Mouse (Mus musculus): ENCODE results near the gene Stat6.

Gene Stat6

DNA sequence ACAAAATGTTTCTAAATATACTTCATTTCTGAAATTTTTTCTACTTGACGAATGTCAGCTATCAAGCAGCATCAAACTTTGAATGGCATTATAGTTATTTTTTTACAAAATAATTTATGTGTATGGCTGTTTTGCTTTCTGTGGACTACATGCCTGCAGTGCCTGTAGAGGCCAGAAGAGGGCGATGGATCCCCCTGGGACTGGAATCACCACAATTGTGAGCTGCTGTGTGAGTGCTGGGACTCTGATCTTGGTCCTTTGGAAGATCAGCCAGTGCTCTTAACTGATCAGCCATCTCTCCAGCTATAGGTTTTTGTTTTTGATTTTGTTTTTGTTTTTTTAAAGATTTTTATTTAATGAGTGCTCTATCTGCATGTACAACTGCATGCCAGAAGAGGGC, 28.5 kb downstream of the Stat6 start:
- DNase-seq (ENCODE audit: low read depth, low spot score), result peak; percentile 63

DNA sequence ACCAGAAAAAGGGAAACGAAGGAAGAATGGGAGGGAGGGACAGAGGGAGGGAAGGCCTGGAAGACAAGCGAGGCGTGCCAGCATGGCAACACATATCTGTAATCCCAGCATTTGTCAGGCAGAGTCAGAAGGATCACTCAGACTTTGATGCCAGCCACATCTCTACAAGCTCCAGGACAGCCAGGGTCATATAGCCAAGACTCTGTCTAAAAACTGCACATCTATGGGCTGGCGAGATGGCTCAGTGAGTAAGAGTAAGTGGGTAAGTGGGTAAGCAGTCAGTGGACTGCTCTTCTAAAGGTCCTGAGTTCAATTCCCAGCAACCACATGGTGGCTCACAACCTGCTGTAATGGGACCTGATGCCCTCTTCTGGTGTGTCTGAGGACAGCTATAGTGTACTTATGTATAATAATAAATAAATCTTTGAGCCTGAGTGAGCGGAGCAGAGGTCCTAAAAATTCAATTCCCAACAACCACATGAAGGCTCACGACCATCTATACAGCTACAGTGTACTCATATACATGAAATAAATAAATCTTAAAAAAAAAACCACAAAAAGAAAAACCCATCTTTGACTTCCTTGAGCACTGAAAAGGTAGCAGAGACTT, 31.4 kb downstream of the Stat6 start:
- DNase-seq (ENCODE audit: low read depth, low spot score), result no peak

DNA sequence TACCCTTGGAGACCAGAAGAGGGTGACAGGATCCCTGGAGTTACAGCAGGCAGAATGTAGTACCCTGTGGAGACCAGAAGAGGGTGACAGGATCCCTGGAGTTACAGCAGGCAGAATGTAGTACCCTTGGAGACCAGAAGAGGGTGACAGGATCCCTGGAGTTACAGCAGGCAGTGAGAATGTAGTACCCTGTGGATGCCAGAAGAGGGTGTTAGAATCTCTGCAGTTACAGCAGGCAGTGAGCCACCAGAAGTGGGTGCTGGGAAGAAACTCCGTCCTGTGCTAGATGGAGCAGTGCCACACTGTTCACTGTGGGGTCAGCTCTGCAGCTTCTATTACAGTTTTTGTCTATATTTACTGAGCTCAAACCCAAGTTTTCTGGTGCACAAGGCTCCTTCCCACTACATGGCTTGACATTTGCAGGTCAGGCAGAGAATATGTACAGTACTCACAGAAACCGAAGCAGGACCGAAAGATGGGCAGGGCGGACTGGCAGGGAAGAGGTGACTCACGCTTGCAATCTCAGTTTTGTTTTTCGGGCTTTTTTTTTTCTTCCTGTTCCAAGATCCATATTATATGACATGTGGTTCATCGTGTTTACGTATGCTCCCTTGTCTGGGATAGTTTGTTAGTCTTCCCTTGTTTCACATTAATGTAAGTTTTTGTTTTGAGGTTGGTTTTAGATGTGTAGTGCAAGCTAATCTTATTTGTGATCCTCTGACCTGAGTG, 32.2 kb downstream of the Stat6 start:
- DNase-seq (ENCODE audit: low read depth, low spot score), result peak; percentile 87

DNA sequence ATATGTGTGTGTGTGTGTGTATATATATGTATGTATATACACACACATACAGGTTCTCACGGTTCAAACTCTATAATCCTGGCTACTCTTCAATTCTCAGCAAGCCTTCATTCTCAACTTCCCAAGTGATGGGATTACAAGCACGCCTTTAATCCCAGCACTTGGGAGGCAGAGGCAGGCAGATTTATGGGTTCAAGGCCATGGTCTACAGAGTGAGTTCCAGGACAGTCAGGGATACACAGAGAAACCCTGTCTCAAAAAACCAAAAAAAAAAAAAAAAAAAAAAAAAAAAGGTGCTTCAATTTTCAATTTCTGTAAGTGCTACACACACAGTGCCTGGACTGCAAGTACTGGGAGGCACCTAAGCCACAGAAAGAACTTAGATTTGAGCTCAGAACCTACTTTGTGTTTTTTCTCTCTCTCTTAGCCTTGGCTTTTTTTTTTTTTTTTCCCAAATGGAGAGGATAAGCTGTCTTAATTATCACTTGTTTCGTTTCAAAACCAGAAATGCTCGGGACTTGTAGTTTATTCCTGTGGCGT, 33.1 kb downstream of the Stat6 start:
- no peak for DNase-seq (ENCODE audit: low read depth, low spot score)

DNA sequence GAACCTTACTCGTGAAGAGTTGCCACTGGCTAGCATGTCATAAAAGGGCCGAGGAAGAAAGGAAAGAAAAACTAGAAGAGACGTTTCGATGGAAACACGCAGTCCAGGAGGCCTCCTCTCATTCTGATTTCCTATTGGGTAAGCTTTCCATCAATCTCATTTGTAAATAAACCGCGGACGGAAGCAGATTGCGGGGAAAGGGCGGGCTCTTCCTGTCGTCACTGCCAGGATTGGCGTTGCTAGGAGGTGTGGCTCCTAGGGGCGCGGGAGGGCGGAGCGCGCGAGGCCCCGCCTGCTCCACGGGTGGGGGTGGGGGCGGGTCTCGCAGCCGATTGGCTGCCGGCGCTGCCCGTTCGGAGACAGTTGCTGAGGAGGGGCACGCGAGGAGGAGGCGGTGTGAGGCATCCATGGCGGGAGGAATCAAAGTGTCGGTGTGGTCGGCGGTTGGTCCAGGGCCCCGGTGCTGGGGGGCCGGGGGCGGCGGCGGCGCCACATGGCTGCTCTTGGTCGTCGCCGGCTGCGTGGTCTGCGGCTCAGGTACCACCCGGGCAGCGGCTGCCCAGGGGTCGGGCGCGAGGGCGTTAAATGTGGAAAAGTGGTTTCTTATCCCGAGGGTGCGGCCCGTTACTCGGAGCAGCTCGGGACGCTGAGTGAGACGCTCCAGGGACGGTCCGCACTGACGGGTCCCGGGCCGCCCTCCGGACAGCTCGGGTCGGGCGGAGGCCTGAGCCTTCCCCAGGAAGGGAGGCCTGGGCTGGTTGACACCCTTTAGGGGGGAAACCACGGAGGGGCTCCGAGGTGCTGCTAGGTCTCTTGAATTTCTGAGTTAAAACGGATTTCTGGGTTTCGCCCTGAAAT, 34.1 kb downstream of the Stat6 start:
- peak; percentile 99 for DNase-seq (ENCODE audit: low read depth, low spot score)

DNA sequence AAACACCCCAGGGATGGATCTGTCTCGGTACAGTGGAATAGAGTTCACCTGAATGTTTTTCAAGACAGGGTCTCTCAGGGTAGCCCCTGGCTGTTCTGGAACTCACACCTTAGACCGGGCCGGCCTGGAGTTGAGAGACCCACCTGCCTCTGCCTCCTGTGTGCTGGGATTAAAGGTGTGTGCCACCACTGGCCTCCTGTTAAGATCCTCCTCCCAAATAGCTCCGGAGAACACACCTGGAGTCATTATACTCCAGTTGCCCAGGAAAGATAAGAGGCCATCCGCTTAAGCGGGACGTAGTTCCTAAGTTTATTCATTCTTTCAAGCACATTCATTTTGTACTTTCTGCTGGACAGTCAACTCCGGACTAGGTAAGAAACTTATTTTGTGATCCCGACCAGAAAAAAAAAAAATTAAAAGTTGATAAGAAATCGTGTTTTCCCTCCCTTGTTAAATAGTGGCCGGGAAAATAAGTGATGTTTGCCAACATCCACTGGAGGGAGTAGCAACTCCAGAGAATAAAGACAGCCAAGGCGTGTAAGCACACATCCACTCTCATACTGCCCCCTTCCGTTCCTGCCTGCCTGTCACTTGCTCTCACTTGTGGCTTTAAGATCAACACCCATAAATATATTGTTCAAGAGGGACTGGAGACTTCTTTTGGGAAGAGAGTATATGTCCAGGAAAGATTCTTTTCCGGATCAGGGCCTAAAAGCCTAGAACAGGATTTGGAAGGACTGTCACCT, 35.0 kb downstream of the Stat6 start:
- peak; percentile 82 for DNase-seq (ENCODE audit: low read depth, low spot score)

DNA sequence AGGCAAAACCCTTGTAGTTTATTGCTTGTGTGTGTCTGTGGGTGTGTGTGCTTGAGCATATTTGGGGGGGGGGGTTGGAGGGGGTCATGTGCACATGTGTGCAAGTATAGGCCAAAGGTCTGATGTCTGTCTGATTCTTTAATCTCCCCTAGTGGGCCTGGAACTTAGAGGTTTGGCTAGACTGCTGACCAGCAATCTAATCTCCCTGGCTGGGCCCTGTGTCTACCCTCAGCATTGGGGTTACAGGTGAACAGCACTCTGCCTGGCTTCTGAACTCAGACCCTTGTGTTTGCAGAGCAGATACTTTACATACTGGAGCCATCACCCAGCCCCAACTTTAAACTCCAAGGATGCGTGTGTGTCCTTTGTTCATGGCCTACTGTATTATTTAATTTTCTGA, 36.4 kb downstream of the Stat6 start:
- no peak for DNase-seq (ENCODE audit: low read depth, low spot score)

DNA sequence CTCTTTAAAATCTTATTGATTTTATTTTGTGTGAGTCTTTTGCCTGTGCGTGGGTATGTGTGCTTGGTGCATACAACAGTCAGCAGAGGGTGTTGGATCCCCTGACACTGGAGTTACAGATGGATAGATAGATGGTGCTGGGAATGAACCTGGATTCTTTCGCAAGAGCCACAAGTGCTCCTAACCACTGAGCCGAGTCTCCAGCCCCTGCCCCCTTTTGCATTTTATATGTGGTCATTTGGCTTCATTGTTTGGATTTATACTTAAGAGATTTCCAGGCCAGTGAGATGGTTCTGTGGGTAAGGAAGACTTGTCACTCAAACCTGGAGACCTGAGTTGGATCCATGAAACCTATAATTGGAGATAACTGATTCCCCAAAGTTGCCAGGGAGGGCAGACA, 37.1 kb downstream of the Stat6 start:
- DNase-seq (ENCODE audit: low read depth, low spot score), result no peak

DNA sequence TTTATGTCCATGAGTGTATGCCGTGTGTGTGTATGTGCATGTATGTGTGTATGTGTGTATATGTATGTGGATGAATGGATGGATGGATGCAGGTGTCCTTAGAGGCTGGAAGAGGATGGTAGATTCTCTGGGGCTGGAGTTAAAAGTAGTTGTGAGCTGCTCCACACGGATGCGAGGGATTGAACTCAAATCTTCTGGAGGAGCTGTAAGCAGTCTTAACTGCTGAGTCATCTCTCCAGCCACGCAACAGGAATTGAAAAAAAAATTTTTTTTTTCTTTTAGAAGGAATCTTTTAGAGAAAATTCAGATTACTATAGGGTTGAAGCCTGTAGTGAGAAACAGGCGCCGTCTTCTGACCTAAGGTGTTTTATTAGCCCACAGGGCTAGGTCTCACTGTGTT, 40.1 kb downstream of the Stat6 start:
- no peak for DNase-seq (ENCODE audit: low read depth, low spot score)

DNA sequence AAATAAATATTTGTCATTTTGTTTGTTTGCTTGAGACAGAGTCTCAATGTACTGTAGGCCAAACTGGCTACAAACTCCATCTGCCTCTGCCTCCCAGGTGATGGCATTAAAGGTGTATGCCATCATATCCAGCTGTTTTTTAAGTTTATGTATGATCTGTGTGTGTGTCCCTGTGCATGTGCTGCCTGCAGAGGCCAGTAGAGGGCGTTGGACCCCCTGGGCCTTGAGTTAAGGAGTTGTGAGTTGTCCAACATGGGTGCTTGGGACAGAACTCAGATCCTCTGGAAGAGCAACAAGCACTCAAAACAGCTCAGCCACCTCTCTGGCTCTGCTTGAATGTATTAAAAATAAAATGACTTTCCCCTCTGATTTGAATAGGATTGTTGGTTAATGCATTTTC, 48.3 kb downstream of the Stat6 start:
- DNase-seq (ENCODE audit: low read depth, low spot score), result no peak

DNA sequence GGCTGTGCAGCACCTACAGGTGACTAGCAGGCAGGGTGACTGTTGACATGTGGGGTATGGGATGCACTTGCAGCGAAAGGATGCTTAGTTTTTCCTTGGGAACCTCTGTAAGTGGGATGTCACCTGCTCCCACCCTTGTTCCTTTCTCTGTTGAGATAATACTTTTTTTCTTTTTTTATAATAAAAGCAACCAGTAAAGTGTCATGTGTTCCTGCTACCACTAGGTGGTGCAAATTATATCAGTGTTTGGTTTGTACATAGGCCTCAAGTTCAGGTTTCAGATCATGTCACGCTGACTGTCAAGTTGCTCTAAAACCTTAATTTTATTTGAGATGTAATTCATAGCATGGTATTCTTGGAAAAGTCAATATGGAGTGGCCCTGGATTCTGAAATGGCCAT, 51.9 kb downstream of the Stat6 start:
- peak; percentile 44 for DNase-seq (ENCODE audit: low read depth, low spot score)

DNA sequence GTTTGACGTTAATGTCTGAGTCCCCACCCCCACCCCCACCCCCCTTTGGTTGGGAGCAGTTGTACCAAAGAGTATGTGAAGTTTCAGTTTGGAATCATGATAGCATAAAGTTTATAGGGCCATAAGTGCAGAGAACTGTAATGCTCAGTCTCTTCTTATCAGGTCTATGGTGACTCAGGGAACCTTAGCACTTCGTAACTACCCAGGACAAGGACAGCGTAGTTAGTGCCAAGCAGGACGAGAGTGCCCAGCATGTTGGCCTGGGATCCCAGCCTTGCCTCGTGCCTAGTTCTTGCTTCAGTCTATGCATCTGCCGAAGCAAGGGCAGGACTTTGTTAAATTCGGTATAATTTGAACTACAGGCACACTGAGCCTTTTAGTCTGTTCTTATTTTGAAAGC, 53.0 kb downstream of the Stat6 start:
- DNase-seq (ENCODE audit: low read depth, low spot score), result no peak

DNA sequence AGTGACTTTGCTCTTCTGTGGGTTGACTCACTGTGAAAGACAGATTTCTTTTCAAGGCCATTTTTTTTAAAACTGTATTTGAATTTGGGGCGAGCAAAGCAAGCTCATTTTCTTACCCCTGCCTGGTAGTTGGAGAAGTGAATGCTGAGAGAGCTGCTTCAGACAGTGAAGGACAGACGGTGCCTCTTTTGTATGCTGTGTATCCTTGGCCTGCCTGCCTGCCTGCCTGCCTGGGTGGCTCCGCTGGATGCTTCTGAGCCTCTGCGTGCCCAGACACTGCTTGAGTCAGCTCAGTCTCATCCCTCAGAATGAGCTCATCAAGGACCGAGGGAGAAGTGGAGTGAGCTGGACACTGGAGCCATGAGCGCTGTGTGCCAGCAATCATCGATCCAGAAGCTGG, 56.2 kb downstream of the Stat6 start:
- DNase-seq (ENCODE audit: low read depth, low spot score), result no peak

DNA sequence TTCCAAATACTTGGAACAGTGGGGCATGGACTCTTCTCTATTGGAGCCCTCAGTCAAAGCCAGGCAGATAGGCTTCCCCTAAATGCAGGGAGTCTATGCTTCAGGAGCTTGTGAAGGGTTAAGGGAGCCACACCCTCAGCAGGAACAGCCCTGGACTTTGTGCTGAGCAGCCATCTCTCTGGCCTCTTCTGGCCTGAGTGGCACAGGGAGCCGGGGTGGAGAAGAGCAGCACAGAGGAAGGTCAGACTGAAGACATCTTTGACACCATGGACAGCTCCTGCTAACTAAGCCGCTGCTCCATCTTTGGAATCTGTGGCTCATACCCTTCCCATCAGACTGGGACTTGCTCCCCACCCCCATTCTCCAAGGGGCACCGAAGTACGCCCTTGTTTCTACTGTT, 60.5 kb downstream of the Stat6 start:
- DNase-seq (ENCODE audit: low read depth, low spot score), result no peak

DNA sequence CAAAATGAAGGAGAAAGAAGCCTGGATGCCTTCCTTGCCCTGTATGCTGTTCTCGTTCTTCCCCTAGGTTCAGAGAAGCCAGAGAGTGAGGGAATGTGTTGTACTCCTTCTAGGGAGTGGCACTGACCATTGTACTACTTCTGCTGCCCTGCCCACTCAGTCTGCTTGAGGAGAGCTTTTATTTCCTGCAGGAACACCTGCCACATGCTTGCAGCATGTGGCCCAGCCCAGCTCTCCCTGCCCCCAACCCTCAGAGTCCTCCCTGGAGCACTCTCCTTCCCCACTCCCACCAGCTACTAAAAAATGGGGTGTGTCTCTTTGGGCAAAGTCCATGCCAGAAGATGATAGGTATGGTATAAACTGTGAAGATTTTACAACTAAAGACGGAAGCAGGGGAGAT, 61.5 kb downstream of the Stat6 start:
- no peak for DNase-seq (ENCODE audit: low read depth, low spot score)

DNA sequence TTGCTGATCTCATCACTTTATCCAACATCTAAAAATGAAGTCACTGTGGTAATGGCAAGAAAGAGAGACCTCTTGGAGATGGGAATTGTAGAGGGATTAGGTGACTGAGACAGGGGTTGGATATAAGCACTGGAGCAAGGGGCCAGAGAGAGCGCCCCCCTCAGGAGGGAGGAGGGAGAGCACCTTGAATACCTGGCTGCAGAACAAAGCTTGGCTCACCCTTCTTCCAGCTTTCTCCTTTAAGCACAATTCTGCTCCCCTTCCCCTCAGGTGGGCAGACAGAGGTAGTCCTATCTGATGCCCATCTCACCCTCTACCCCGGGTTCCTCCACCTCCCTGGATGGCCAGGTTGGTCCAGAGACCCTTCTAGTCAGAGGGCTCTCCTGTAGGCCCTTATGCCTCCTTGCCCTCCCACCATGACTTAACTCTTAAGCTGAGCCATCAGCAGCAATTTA, 62.0 kb downstream of the Stat6 start, which contains the start of gene Myo1a:
Myo1a (plus strand) TSS at position 405 of the 455 bp plus-strand sequence.
- no peak for DNase-seq (ENCODE audit: low read depth, low spot score)

DNA sequence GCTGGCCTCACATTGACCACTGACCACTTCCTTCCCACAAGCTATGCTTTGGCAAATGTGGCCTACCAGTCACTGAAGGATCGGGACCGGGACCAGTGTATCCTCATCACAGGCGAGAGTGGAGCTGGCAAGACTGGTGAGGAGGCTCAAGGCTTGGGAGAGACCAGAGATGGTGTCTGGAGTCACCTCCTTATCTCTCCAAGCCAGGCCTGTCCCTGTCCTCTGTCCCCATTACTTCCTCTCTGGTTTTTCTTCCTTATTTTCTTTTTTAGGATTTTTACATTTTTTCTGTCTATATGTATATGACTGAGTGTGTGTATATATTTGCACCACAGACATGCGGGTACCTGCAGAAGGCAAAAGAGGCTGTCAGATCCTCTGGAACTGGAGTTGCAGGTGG, 63.0 kb downstream of the Stat6 start:
- DNase-seq (ENCODE audit: low read depth, low spot score), result no peak

DNA sequence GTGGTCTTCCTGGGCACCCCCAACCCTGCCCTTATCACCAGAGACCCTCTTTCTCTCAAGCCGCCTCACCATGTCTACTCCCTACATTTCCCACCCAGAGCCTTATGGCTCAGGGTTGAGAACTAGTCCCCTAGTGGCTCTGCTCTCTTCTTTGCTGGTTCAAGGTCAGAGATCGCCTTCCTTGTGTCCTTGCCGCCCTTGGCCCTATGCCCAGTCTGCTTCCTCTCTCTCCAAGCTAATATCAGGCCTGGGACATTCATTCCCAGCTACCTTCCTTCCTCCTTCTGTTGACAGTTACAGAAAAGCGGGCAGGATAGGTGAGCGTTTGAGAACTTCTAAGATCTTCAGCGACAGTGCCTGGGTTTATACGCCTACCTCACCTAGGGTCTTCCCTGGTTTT, 64.9 kb downstream of the Stat6 start:
- no peak for DNase-seq (ENCODE audit: low read depth, low spot score)

DNA sequence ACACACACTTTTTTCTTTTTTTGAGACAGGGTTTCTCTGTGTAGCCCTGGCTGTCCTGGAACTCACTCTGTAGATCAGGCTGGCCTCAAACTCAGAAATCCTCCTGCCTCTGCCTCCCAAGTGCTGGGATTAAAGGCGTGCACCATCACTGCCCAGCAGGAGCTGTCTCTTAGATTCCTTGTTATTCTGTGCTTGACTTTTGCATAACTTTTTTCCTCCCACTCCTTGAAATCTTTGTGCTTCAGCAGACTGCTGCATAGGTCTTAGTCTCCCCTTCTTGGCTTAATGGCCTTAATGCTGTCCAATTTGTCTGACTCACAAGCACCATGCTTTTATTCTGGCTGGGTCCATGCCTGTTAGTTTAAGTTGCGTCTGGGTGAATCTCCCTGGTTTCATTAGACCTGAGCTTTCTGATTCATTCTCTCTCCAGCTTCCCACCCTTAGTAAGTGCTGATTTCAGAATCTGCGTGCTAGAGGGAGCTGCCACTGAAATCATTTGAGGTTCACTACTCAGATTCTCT, 66.1 kb downstream of the Stat6 start:
- no peak for DNase-seq (ENCODE audit: low read depth, low spot score)

DNA sequence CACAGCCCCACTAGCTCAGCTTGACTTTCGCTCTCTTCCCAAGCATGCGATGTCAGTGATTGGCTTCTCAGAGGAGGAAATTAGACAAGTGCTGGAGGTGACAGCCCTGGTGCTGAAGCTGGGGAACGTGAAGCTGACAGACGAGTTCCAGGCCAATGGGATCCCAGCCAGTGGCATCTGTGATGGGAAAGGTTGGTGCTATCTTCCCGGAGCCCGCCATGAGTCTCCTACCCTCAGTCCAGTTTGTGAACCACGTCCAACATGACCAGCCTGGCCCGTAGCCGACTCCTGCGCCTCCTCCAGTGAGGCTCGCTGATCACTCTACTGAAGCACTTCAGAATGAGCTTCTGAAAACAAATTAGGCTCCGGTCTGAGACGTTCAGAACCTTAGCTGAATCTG, 67.5 kb downstream of the Stat6 start:
- DNase-seq (ENCODE audit: low read depth, low spot score), result no peak

Data from CD4-positive helper T cell, adult 2 months (primary cell).